Mouse (Mus musculus) brain, embryonic 14.5 days (tissue): Measurements from ENCODE around the gene Gm13023. TPM values are rescaled to one million over a fixed set of nuclear protein-coding genes. Genes with fewer than 3 reads are reported as not detected.
"Not testable (repeated sequence)": the region's sequence is repeated elsewhere in the genome, so short reads cannot be mapped to it uniquely, and the experiment has no call there.

Experiments used
- DNase-seq: peaks from one replicate; pipeline ENCODE4 v3.0.0-alpha.2; 2011; ENCODE audit warnings: low read depth
- CTCF ChIP-seq: fragments of 200-500 bp; IDR thresholded peaks from 2 replicates; pipeline ENCODE4 v1.5.1; 2012; ENCODE audit warnings: inconsistent platforms, mild to moderate bottlenecking, moderate library complexity, borderline replicate concordance; ENCODE audit not compliant: insufficient read depth, insufficient read length; ENCODE audit errors: extremely low read depth
- POLR2A ChIP-seq: fragments of 200-500 bp; IDR thresholded peaks from 2 replicates; pipeline ENCODE4 v1.6.1; 2012; ENCODE audit warnings: mild to moderate bottlenecking, inconsistent platforms, borderline replicate concordance; ENCODE audit not compliant: poor library complexity, insufficient read depth, insufficient read length, severe bottlenecking; ENCODE audit errors: extremely low read depth
- polyA plus RNA-seq: library from polyadenylated mRNA; depleted of rRNA; stranded (reverse); fragments of >200 nt; gene quantifications from 2 replicates; pipeline ENCODE4 v1.2.3, GENCODE M21; 2012; rRNA removed

Gene Gm13023
- not detected in 2 replicates for polyA plus RNA-seq

DNA sequence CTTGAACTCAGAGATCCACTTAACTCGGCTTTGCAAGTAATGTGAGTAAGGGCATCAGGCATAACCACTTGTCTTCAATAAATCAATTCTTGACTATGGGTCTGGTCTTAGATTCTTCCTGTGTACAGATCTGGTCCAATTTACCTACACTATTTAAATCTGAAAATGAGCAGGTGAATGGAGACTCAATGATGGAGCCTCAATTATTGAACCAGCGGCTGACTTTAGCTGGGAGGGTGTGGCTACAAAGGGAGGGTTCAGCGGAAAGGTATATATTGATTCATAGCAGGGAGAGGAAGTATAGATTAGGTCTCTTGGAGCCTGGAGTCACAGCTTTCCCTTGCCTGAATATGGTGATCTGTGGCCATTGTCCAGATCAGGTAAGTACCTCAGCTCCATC lies at the start of gene Gm13023:
Gm13023 (plus strand) TSS at position 301 of the 400 bp plus-strand sequence.
- not testable (repeated sequence) for DNase-seq

- no peak for TF ChIP-seq POLR2A
- TF ChIP-seq CTCF, result no peak
- no peak for DNase-seq
These were observed 26.8 kb downstream of the Gm13023 start, which contains the start of gene Gm13084 for GRCm38 (mm10) chr4:143815993-143816392. Gene Gm13084, minus strand, starts transcription at chr4:143816093.

Other genes with a start within 250 kb of the Gm13023 start
- not detected in 2 replicates for gene BC080695, start 237.7 kb upstream of the Gm13023 start, polyA plus RNA-seq
- not detected in 2 replicates for gene Gm13057, start 237.6 kb upstream of the Gm13023 start, polyA plus RNA-seq
- not detected in 2 replicates for gene Gm13083, start 174.3 kb upstream of the Gm13023 start, polyA plus RNA-seq
- not detected in 2 replicates for gene Gm13088, start 132.1 kb upstream of the Gm13023 start, polyA plus RNA-seq
- not detected in 2 replicates for gene Gm13089, start 86.6 kb upstream of the Gm13023 start, polyA plus RNA-seq
- not detected in 2 replicates for gene Gm13078, start 69.9 kb upstream of the Gm13023 start, polyA plus RNA-seq
- gene Gm13084, start 26.7 kb downstream of the Gm13023 start, polyA plus RNA-seq, result not detected in 2 replicates
- gene Gm13103, start 57.1 kb downstream of the Gm13023 start, polyA plus RNA-seq, result not detected in 2 replicates
- gene Pramef6, start 111.0 kb downstream of the Gm13023 start, polyA plus RNA-seq, result not detected in 2 replicates
- gene Pramef25, start 161.7 kb downstream of the Gm13023 start, polyA plus RNA-seq, result not detected in 2 replicates
- not detected in 2 replicates for gene Gm13101, start 177.6 kb downstream of the Gm13023 start, polyA plus RNA-seq
- not detected in 2 replicates for gene Pramef17, start 205.0 kb downstream of the Gm13023 start, polyA plus RNA-seq